Mouse (Mus musculus) neural tube, embryonic 14.5 days (tissue): Measurements from ENCODE around the gene Cd93. TPM values are rescaled to one million over a fixed set of nuclear protein-coding genes. Genes with fewer than 3 reads are reported as not detected.

Source experiments
- ATAC-seq: fragments of 200-750 bp; cut with Nextera tagmentation; 2 replicates; pipeline ENCODE4 v1.8.0; 2017; ENCODE audit warnings: low read depth, mild to moderate bottlenecking, moderate TSS enrichment, moderate library complexity
- H3K27ac ChIP-seq: fragments of 300-500 bp; sonication (generic); 2 replicates; pipeline ENCODE4 v1.5.1; 2014; ENCODE audit warnings: low read depth, mild to moderate bottlenecking, control low read depth, low read length, moderate library complexity, mixed read lengths
- H3K27me3 ChIP-seq: fragments of 300-500 bp; sonication (generic); 2 replicates; pipeline ENCODE4 v1.6.1; 2014; ENCODE audit warnings: low read length; ENCODE audit not compliant: control insufficient read depth, insufficient read depth
- H3K36me3 ChIP-seq: fragments of 300-500 bp; sonication (generic); 2 replicates; pipeline ENCODE4 v1.6.1; 2014; ENCODE audit warnings: low read length, mixed read lengths; ENCODE audit not compliant: control insufficient read depth, insufficient read depth
- H3K4me1 ChIP-seq: fragments of 300-500 bp; sonication (generic); 2 replicates; pipeline ENCODE4 v1.6.1; 2014; ENCODE audit warnings: low read length; ENCODE audit not compliant: control insufficient read depth, insufficient read depth
- H3K4me2 ChIP-seq: fragments of 300-500 bp; sonication (generic); 2 replicates; pipeline ENCODE4 v1.6.1; 2014; ENCODE audit warnings: mild to moderate bottlenecking, low read depth, low read length, control low read depth
- H3K4me3 ChIP-seq: fragments of 300-500 bp; sonication (generic); 2 replicates; pipeline ENCODE4 v1.5.1; 2014; ENCODE audit warnings: low read depth, low read length, control low read depth, mixed read lengths
- H3K9ac ChIP-seq: fragments of 300-500 bp; sonication (generic); replicated peaks from 2 replicates; pipeline ENCODE4 v1.6.1; 2014; ENCODE audit warnings: low read depth, mild to moderate bottlenecking, control low read depth, low read length, mixed read lengths
- H3K9me3 ChIP-seq: fragments of 300-500 bp; sonication (generic); 2 replicates; pipeline ENCODE4 v1.6.1; 2016; ENCODE audit warnings: low read length; ENCODE audit not compliant: control insufficient read depth
- whole genome bisulfite sequencing: fragments of 180-500 bp; shearing (Covaris S2); extraction: QIAGEN DNeasy Blood & Tissue Kit; methylation state at CpG from one replicate; pipeline ENCODE4 v1.1.7; 2014; 5-methylcytosine and 5-hydroxymethylcytosine counted together
- polyA plus RNA-seq: library from polyadenylated mRNA; unstranded; fragments of >200 nt; fragmentation: Nextera tagmentation; extraction: Ambion mirVana; gene quantifications from 2 replicates; pipeline ENCODE4 v1.2.1, GENCODE M21; 2014

Gene Cd93
- polyA plus RNA-seq, 1 experiment from 2014 or later, result 5.4 TPM

- Histone ChIP-seq H3K9ac (no peak overlapping the region), H3K4me3 (no peak overlapping the region), H3K27me3 (no peaks in the 10 kb centered on the region), H3K9me3 (no peaks in the 10 kb centered on the region), H3K4me1 (no peaks in the 10 kb centered on the region), H3K4me2 (no peak overlapping the region), H3K27ac (no peak overlapping the region), H3K36me3 (no peaks in the 10 kb centered on the region)
- ATAC-seq, result no peak
- 91% methylated on average over 2 of the region's 2 CpGs for WGBS
Measured at GRCm38 (mm10) chr2:148386927-148387326, 56.4 kb downstream of the Cd93 start.

Other genes starting within 250 kb of the Cd93 start
- gene Sstr4, start 48.2 kb downstream of the Cd93 start, polyA plus RNA-seq, result 3.1 and 3.5 TPM in 2 replicates
- gene Thbd, start 35.4 kb downstream of the Cd93 start, polyA plus RNA-seq, result 1.3 and 9.1 TPM in 2 replicates
- gene Nxt1, start 229.0 kb upstream of the Cd93 start, polyA plus RNA-seq, result 41.1 and 43.3 TPM in 2 replicates
- gene Gzf1, start 237.5 kb upstream of the Cd93 start, polyA plus RNA-seq, result 16.7 and 17.1 TPM in 2 replicates